Mouse (Mus musculus): Measurements from ENCODE around the gene Disp1. TPM values are rescaled to one million over a fixed set of nuclear protein-coding genes. Genes with fewer than 3 reads are reported as not detected.

The Disp1 gene
- polyA plus RNA-seq, 1 experiment from 2014 or later: 7.7 TPM

DNA sequence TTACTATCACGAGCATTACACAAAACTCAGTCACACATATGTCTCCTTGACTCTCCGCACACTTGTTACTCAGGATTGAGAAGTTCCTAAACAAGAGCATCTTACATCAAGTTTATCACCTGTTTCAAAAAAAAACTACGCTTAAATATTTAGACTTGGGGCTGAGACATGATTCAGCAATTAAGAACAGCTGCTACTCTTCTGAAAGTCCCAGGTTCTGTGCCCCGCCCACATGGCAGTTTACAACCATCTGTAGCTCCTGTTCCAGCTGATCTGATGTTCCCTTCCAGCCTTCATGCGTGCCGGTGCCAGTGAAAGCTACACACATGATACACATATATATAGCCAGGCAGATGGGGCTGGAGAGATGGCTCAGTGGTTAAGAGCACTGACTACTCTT is 7.5 kb downstream of the Disp1 start:
- Histone ChIP-seq H3K4me2 (no peak overlapping the region), H3K27me3 (replicated peaks; ENCODE audit: control insufficient read depth, insufficient read depth, low read length) (no peaks in the 10 kb centered on the region), H3K27ac (ENCODE audit: low read depth, low read length) (no peak overlapping the region), H3K9ac (ENCODE audit: low read depth, low read length) (no peak overlapping the region), H3K4me3 (ENCODE audit: low read depth, low read length) (no peak overlapping the region), H3K9me3 (ENCODE audit: control insufficient read depth, low read length) (no peaks in the 10 kb centered on the region), H3K4me1 (replicated peaks; ENCODE audit: control insufficient read depth, insufficient read depth, low read length) (peaks cover 8% of the 10 kb centered on the region), H3K36me3 (ENCODE audit: control insufficient read depth, insufficient read depth, low read length) (peaks cover 3% of the 10 kb centered on the region; the same call in 1 of the 2 replicates)
- DNase-seq (ENCODE audit: low spot score) (no peak), ATAC-seq (replicated peaks; ENCODE audit: low FRiP score) (peak; percentile 46; the same call in 1 of the 2 replicates)
- 82% methylated on average over 6 of the region's 6 CpGs for WGBS

GRCm38 (mm10) chr1:183212757-183213211 is 8.5 kb downstream of the Disp1 start:
- Histone ChIP-seq H3K4me1 (replicated peaks; ENCODE audit: control insufficient read depth, insufficient read depth, low read length) (peaks cover 8% of the 10 kb centered on the region), H3K9ac (ENCODE audit: low read depth, low read length) (no peak overlapping the region; the same call in 1 of the 2 replicates), H3K27me3 (replicated peaks; ENCODE audit: control insufficient read depth, insufficient read depth, low read length) (no peaks in the 10 kb centered on the region), H3K4me3 (ENCODE audit: low read depth, low read length) (no peak overlapping the region), H3K4me2 (no peak overlapping the region), H3K27ac (ENCODE audit: low read depth, low read length) (no peak overlapping the region), H3K9me3 (ENCODE audit: control insufficient read depth, low read length) (no peaks in the 10 kb centered on the region), H3K36me3 (ENCODE audit: control insufficient read depth, insufficient read depth, low read length) (peaks cover 3% of the 10 kb centered on the region; the same call in 1 of the 2 replicates)
- DNase-seq (ENCODE audit: low spot score) (no peak), ATAC-seq (replicated peaks; ENCODE audit: low FRiP score) (peak; percentile 70)
- 48% methylated on average over 6 of the region's 6 CpGs for WGBS

DNA sequence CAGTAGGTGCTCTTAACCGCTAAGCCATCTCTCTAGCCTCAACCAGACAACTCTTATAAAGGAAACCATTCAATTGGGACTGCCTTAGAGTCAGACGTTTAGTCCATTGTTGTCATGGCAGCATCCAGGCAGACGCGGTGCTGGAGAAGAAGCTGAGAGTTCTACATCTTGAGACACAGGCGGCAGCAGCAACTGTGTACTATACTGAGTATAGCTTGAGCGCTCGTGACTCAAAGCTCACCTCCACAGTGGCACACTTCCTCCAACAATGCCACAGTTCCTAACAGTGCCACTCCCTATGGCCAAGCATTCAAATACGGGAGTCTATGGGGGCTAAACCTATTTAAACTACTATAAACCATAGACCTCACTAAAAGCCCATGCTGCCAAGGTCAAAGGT is 11.2 kb downstream of the Disp1 start:
- ATAC-seq (replicated peaks; ENCODE audit: low FRiP score) (no peak), DNase-seq (ENCODE audit: low spot score) (no peak)
- 91% methylated on average over 8 of the region's 8 CpGs for WGBS
- Histone ChIP-seq H3K9me3 (ENCODE audit: control insufficient read depth, low read length) (no peaks in the 10 kb centered on the region), H3K36me3 (ENCODE audit: control insufficient read depth, insufficient read depth, low read length) (no peaks in the 10 kb centered on the region), H3K4me3 (ENCODE audit: low read depth, low read length) (no peak overlapping the region), H3K27ac (ENCODE audit: low read depth, low read length) (no peak overlapping the region), H3K27me3 (replicated peaks; ENCODE audit: control insufficient read depth, insufficient read depth, low read length) (no peaks in the 10 kb centered on the region), H3K4me1 (replicated peaks; ENCODE audit: control insufficient read depth, insufficient read depth, low read length) (peaks cover 8% of the 10 kb centered on the region), H3K9ac (ENCODE audit: low read depth, low read length) (no peak overlapping the region), H3K4me2 (no peak overlapping the region)

DNA sequence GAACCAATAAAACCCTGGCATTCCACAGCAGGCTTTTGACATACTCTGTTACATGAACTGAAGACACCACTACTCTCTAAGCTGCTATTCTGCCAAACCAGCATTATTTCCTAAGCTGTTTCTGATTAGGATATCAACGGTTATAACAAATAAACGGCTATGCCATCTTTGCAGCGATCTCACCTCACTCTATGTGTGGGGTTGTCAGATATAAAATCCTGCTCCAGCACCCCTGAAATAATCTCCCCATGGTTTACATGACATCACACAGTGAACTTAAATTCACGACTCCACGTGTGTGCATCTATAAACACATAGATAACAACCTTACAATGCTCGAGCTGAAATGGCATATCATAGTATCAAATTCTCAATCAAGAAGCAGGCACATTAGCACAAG is 13.7 kb downstream of the Disp1 start:
- H3K4me2 ChIP-seq: no peak overlapping the region
- no peak for ATAC-seq (replicated peaks; ENCODE audit: low FRiP score)
- peaks cover 2% of the 10 kb centered on the region for H3K4me1 ChIP-seq (replicated peaks; ENCODE audit: control insufficient read depth, insufficient read depth, low read length)
- no peaks in the 10 kb centered on the region for H3K9me3 ChIP-seq (ENCODE audit: control insufficient read depth, low read length)
- H3K27ac ChIP-seq (ENCODE audit: low read depth, low read length): no peak overlapping the region
- no peak overlapping the region for H3K4me3 ChIP-seq (ENCODE audit: low read depth, low read length)
- no peaks in the 10 kb centered on the region for H3K27me3 ChIP-seq (replicated peaks; ENCODE audit: control insufficient read depth, insufficient read depth, low read length)
- 75% methylated on average over 6 of the region's 6 CpGs for WGBS
- H3K9ac ChIP-seq (ENCODE audit: low read depth, low read length): no peak overlapping the region
- DNase-seq (ENCODE audit: low spot score): no peak
- no peaks in the 10 kb centered on the region for H3K36me3 ChIP-seq (ENCODE audit: control insufficient read depth, insufficient read depth, low read length)

DNA sequence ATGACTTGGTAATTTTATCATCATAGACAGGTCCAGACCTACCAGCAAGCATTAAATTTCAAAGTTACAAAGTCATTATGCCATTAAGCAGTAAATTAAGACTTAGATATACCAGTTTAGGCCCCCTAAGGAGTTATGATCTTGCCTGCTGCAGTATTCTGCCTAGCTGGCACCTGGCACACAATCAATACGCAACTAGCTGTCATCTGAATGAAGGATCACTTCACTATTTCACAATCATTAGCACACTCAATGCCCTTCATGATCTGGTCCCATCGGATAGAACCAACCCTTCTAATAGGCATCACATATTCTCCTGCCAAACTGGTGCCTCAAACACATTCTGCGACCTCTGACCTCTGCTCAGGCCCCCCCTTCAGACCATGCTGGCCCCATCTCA is 14.2 kb downstream of the Disp1 start:
- WGBS: 81% methylated on average over 3 of the region's 3 CpGs
- Histone ChIP-seq H3K27ac (ENCODE audit: low read depth, low read length) (no peak overlapping the region), H3K9me3 (ENCODE audit: control insufficient read depth, low read length) (no peaks in the 10 kb centered on the region), H3K36me3 (ENCODE audit: control insufficient read depth, insufficient read depth, low read length) (no peaks in the 10 kb centered on the region), H3K4me3 (ENCODE audit: low read depth, low read length) (no peak overlapping the region), H3K27me3 (replicated peaks; ENCODE audit: control insufficient read depth, insufficient read depth, low read length) (no peaks in the 10 kb centered on the region), H3K9ac (ENCODE audit: low read depth, low read length) (no peak overlapping the region), H3K4me1 (replicated peaks; ENCODE audit: control insufficient read depth, insufficient read depth, low read length) (no peaks in the 10 kb centered on the region), H3K4me2 (no peak overlapping the region)
- DNase-seq (ENCODE audit: low spot score) (no peak), ATAC-seq (replicated peaks; ENCODE audit: low FRiP score) (no peak)

GRCm38 (mm10) chr1:183200926-183201325 is 20.4 kb downstream of the Disp1 start:
- no peaks in the 10 kb centered on the region for H3K4me1 ChIP-seq (replicated peaks; ENCODE audit: control insufficient read depth, insufficient read depth, low read length)
- no peak overlapping the region for H3K4me2 ChIP-seq
- no peak overlapping the region for H3K9ac ChIP-seq (ENCODE audit: low read depth, low read length)
- no peak for DNase-seq (ENCODE audit: low spot score)
- no peak overlapping the region for H3K4me3 ChIP-seq (ENCODE audit: low read depth, low read length)
- no peaks in the 10 kb centered on the region for H3K27me3 ChIP-seq (replicated peaks; ENCODE audit: control insufficient read depth, insufficient read depth, low read length)
- no peak for ATAC-seq (replicated peaks; ENCODE audit: low FRiP score)
- no peak overlapping the region for H3K27ac ChIP-seq (ENCODE audit: low read depth, low read length)
- 87% methylated on average over 5 of the region's 5 CpGs for WGBS
- H3K36me3 ChIP-seq (ENCODE audit: control insufficient read depth, insufficient read depth, low read length): no peaks in the 10 kb centered on the region
- no peaks in the 10 kb centered on the region for H3K9me3 ChIP-seq (ENCODE audit: control insufficient read depth, low read length)

DNA sequence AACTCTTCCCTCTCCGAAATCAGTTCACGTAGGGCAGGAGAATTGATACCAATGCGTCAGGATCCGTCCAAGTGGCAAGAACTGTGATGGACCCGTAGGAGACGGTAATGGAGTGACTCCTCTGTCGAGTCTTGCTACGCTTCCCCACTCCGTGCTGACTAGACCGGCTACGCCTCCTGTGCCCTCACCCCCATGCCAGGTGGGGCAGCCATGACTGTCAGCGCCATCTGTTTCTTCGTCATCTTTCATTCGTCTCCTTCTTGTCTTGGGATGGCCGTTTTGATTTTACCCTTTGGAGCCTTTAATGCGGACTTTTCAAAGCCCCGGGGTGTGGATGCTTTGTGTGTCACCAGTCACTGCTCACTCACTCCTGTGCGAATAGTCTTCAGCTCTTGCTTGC is 26.6 kb downstream of the Disp1 start:
- Histone ChIP-seq H3K4me2 (no peak overlapping the region), H3K27ac (ENCODE audit: low read depth, low read length) (no peak overlapping the region), H3K36me3 (ENCODE audit: control insufficient read depth, insufficient read depth, low read length) (no peaks in the 10 kb centered on the region), H3K4me3 (ENCODE audit: low read depth, low read length) (no peak overlapping the region), H3K27me3 (replicated peaks; ENCODE audit: control insufficient read depth, insufficient read depth, low read length) (no peaks in the 10 kb centered on the region), H3K9me3 (ENCODE audit: control insufficient read depth, low read length) (no peaks in the 10 kb centered on the region), H3K9ac (ENCODE audit: low read depth, low read length) (no peak overlapping the region), H3K4me1 (replicated peaks; ENCODE audit: control insufficient read depth, insufficient read depth, low read length) (no peaks in the 10 kb centered on the region)
- WGBS: 92% methylated on average over 18 of the region's 18 CpGs
- DNase-seq (ENCODE audit: low spot score) (no peak), ATAC-seq (replicated peaks; ENCODE audit: low FRiP score) (no peak)

- no peak overlapping the region for H3K4me3 ChIP-seq (ENCODE audit: low read depth, low read length)
- H3K36me3 ChIP-seq (ENCODE audit: control insufficient read depth, insufficient read depth, low read length): no peaks in the 10 kb centered on the region
- ATAC-seq (replicated peaks; ENCODE audit: low FRiP score) (no peak), DNase-seq (ENCODE audit: low spot score) (no peak)
- no peak overlapping the region for H3K4me2 ChIP-seq
- no peak overlapping the region for H3K9ac ChIP-seq (ENCODE audit: low read depth, low read length)
- no peaks in the 10 kb centered on the region for H3K4me1 ChIP-seq (replicated peaks; ENCODE audit: control insufficient read depth, insufficient read depth, low read length)
- no peaks in the 10 kb centered on the region for H3K9me3 ChIP-seq (ENCODE audit: control insufficient read depth, low read length)
- WGBS: 79% methylated on average over 5 of the region's 5 CpGs
- H3K27ac ChIP-seq (ENCODE audit: low read depth, low read length): no peak overlapping the region
- H3K27me3 ChIP-seq (replicated peaks; ENCODE audit: control insufficient read depth, insufficient read depth, low read length): no peaks in the 10 kb centered on the region
Observed at GRCm38 (mm10) chr1:183194151-183194550, 27.2 kb downstream of the Disp1 start.

DNA sequence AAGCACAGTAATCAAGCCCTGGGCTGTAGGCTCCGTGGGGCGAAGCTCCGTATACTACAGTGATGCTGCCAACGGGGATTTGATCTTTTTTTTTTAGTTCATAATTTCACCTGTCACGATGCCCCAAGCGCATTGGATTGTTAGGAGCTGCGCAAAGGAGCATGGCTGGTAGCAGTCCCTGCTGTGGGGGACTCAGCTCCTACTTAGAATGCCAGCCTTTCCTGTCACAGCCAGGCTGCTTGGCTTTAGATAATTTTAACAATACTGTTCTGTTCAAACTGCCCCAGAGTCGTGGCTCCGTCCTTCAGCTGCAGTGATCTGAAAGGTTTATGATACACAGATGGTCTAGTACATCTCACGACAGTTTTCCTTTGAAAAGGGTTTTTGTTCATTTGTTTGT is 29.9 kb downstream of the Disp1 start:
- Histone ChIP-seq H3K4me3 (ENCODE audit: low read depth, low read length) (no peak overlapping the region), H3K4me1 (replicated peaks; ENCODE audit: control insufficient read depth, insufficient read depth, low read length) (no peaks in the 10 kb centered on the region), H3K36me3 (ENCODE audit: control insufficient read depth, insufficient read depth, low read length) (no peaks in the 10 kb centered on the region), H3K4me2 (no peak overlapping the region), H3K9ac (ENCODE audit: low read depth, low read length) (no peak overlapping the region), H3K9me3 (ENCODE audit: control insufficient read depth, low read length) (no peaks in the 10 kb centered on the region), H3K27me3 (replicated peaks; ENCODE audit: control insufficient read depth, insufficient read depth, low read length) (no peaks in the 10 kb centered on the region), H3K27ac (ENCODE audit: low read depth, low read length) (no peak overlapping the region)
- ATAC-seq (replicated peaks; ENCODE audit: low FRiP score) (no peak), DNase-seq (ENCODE audit: low spot score) (no peak)
- WGBS: 83% methylated on average over 10 of the region's 10 CpGs

Measured in liver, embryonic 11.5 days (tissue).